Mouse (Mus musculus) intestine, embryonic 16.5 days (tissue): ENCODE data around the gene Clic4. TPM values are rescaled to one million over a fixed set of nuclear protein-coding genes. Genes with fewer than 3 reads are reported as not detected.
A peak's percentile ranks its signal among the peaks of the same experiment; 100 is the strongest.

Source experiments
- ATAC-seq: fragments of 200-750 bp; cut with Nextera tagmentation; 2 replicates; pipeline ENCODE4 v1.8.0; 2017; ENCODE audit warnings: moderate TSS enrichment, moderate library complexity
- H3K27ac ChIP-seq: fragments of 300-500 bp; sonication (generic); 2 replicates; pipeline ENCODE4 v1.5.1; 2014; ENCODE audit warnings: mild to moderate bottlenecking, low read length
- H3K27me3 ChIP-seq: fragments of 300-500 bp; sonication (generic); replicated peaks from 2 replicates; pipeline ENCODE4 v1.6.1; 2014; ENCODE audit warnings: low read length, control low read depth, mixed read lengths; ENCODE audit not compliant: control insufficient read depth, insufficient read depth
- H3K36me3 ChIP-seq: fragments of 300-500 bp; sonication (generic); 2 replicates; pipeline ENCODE4 v1.6.1; 2014; ENCODE audit warnings: low read length, control low read depth; ENCODE audit not compliant: control insufficient read depth, insufficient read depth
- H3K4me1 ChIP-seq: fragments of 300-500 bp; sonication (generic); 2 replicates; pipeline ENCODE4 v1.6.1; 2014; ENCODE audit warnings: low read length, control low read depth, mixed read lengths; ENCODE audit not compliant: control insufficient read depth, insufficient read depth
- H3K4me2 ChIP-seq: fragments of 300-500 bp; sonication (generic); 2 replicates; pipeline ENCODE4 v1.6.1; 2014; ENCODE audit warnings: low read depth, low read length, control low read depth
- H3K4me3 ChIP-seq: fragments of 300-500 bp; sonication (generic); 2 replicates; pipeline ENCODE4 v1.5.1; 2014; ENCODE audit warnings: mild to moderate bottlenecking, low read length
- H3K9ac ChIP-seq: fragments of 300-500 bp; sonication (generic); 2 replicates; pipeline ENCODE4 v1.6.1; 2014; ENCODE audit warnings: low read depth, low read length
- H3K9me3 ChIP-seq: fragments of 300-500 bp; sonication (generic); 2 replicates; pipeline ENCODE4 v1.6.1; 2016; ENCODE audit warnings: low read length, control low read depth; ENCODE audit not compliant: control insufficient read depth
- WGBS: fragments of 180-500 bp; shearing (Covaris S2); extraction: QIAGEN DNeasy Blood & Tissue Kit; methylation state at CpG from one replicate; pipeline ENCODE4 v1.1.7; 2014; 5-methylcytosine and 5-hydroxymethylcytosine counted together
- polyA plus RNA-seq: library from polyadenylated mRNA; unstranded; fragments of >200 nt; fragmentation: Nextera tagmentation; extraction: Ambion mirVana; gene quantifications from 2 replicates; pipeline ENCODE4 v1.2.1, GENCODE M21; 2015

Gene Clic4
- polyA plus RNA-seq, 1 experiment from 2014 or later, result 107 TPM

- H3K4me1 ChIP-seq, result peaks cover 8% of the 10 kb centered on the region
- H3K9ac ChIP-seq, result peak overlapping the region; percentile 52
- peaks cover 12% of the 10 kb centered on the region; the same call in 1 of the 2 replicates for H3K27me3 ChIP-seq
- no peaks in the 10 kb centered on the region for H3K36me3 ChIP-seq
- H3K4me2 ChIP-seq, result peak overlapping the region; percentile 49
- no peaks in the 10 kb centered on the region for H3K9me3 ChIP-seq
- H3K4me3 ChIP-seq, result peak overlapping the region; percentile 32
- ATAC-seq, result 0 out of 2 replicates have a peak, but pooled peaks have one; percentile 40
- no peak overlapping the region for H3K27ac ChIP-seq
- WGBS, result 17% methylated on average over 38 of the region's 38 CpGs
These were observed 97.1 kb downstream of the Clic4 start for GRCm38 (mm10) chr4:135175406-135176120.

- ATAC-seq, result no peak
- Histone ChIP-seq H3K9ac (no peak overlapping the region), H3K4me2 (no peak overlapping the region), H3K4me3 (no peak overlapping the region), H3K9me3 (no peaks in the 10 kb centered on the region), H3K36me3 (no peaks in the 10 kb centered on the region), H3K27ac (no peak overlapping the region), H3K27me3 (peaks cover 18% of the 10 kb centered on the region; the same call in 1 of the 2 replicates), H3K4me1 (peaks cover 23% of the 10 kb centered on the region)
- 69% methylated on average over 12 of the region's 12 CpGs for WGBS
These were observed 101.2 kb downstream of the Clic4 start for GRCm38 (mm10) chr4:135171304-135171875.

GRCm38 (mm10) chr4:135169501-135169900, 103.1 kb downstream of the Clic4 start:
- WGBS, result 58% methylated on average over 4 of the region's 4 CpGs
- Histone ChIP-seq H3K9me3 (no peaks in the 10 kb centered on the region), H3K4me1 (peaks cover 16% of the 10 kb centered on the region), H3K36me3 (no peaks in the 10 kb centered on the region), H3K4me2 (no peak overlapping the region), H3K4me3 (no peak overlapping the region), H3K27ac (no peak overlapping the region), H3K27me3 (peaks cover 16% of the 10 kb centered on the region; the same call in 1 of the 2 replicates), H3K9ac (no peak overlapping the region)
- no peak for ATAC-seq

- no peaks in the 10 kb centered on the region for H3K9me3 ChIP-seq
- no peak overlapping the region for H3K9ac ChIP-seq
- H3K4me1 ChIP-seq, result peaks cover 16% of the 10 kb centered on the region
- no peak overlapping the region for H3K4me3 ChIP-seq
- H3K36me3 ChIP-seq, result no peaks in the 10 kb centered on the region
- 86% methylated on average over 10 of the region's 10 CpGs for WGBS
- peaks cover 16% of the 10 kb centered on the region; the same call in 1 of the 2 replicates for H3K27me3 ChIP-seq
- H3K27ac ChIP-seq, result no peak overlapping the region
- ATAC-seq, result no peak
- H3K4me2 ChIP-seq, result no peak overlapping the region
These were observed 103.5 kb downstream of the Clic4 start for GRCm38 (mm10) chr4:135169096-135169495.

- peaks cover 16% of the 10 kb centered on the region; the same call in 1 of the 2 replicates for H3K27me3 ChIP-seq
- no peak overlapping the region for H3K4me2 ChIP-seq
- H3K36me3 ChIP-seq, result no peaks in the 10 kb centered on the region
- H3K4me3 ChIP-seq, result no peak overlapping the region
- H3K9ac ChIP-seq, result no peak overlapping the region
- 49% methylated on average over 7 of the region's 7 CpGs for WGBS
- peaks cover 16% of the 10 kb centered on the region for H3K4me1 ChIP-seq
- ATAC-seq, result peak; percentile 47
- no peaks in the 10 kb centered on the region for H3K9me3 ChIP-seq
- no peak overlapping the region for H3K27ac ChIP-seq
These were observed 104.6 kb downstream of the Clic4 start for GRCm38 (mm10) chr4:135167816-135168527.

- Histone ChIP-seq H3K9me3 (no peaks in the 10 kb centered on the region), H3K27ac (no peak overlapping the region), H3K4me2 (no peak overlapping the region), H3K9ac (no peak overlapping the region; the same call in 1 of the 2 replicates), H3K27me3 (peaks cover 16% of the 10 kb centered on the region; the same call in 1 of the 2 replicates), H3K4me3 (no peak overlapping the region), H3K36me3 (no peaks in the 10 kb centered on the region), H3K4me1 (peaks cover 16% of the 10 kb centered on the region)
- ATAC-seq, result peak; percentile 36; the same call in 1 of the 2 replicates
- 16% methylated on average over 23 of the region's 23 CpGs for WGBS
These were observed 106.0 kb downstream of the Clic4 start for GRCm38 (mm10) chr4:135166413-135167225.

GRCm38 (mm10) chr4:135165761-135166160, 106.9 kb downstream of the Clic4 start:
- peaks cover 16% of the 10 kb centered on the region; the same call in 1 of the 2 replicates for H3K27me3 ChIP-seq
- no peak overlapping the region for H3K4me3 ChIP-seq

More at GRCm38 (mm10) chr4:135165761-135166160, 106.9 kb downstream of the Clic4 start:
- H3K9ac ChIP-seq, result no peak overlapping the region
- H3K27ac ChIP-seq, result no peak overlapping the region
- no peaks in the 10 kb centered on the region for H3K9me3 ChIP-seq
- no peaks in the 10 kb centered on the region for H3K36me3 ChIP-seq
- H3K4me1 ChIP-seq, result peaks cover 16% of the 10 kb centered on the region
- no peak overlapping the region for H3K4me2 ChIP-seq
- no peak for ATAC-seq
- WGBS, result 67% methylated on average over 6 of the region's 6 CpGs
